Mouse (Mus musculus): ENCODE results near the gene Rassf1. TPM values are rescaled to one million over a fixed set of nuclear protein-coding genes. Genes with fewer than 3 reads are reported as not detected.

Gene Rassf1
- polyA plus RNA-seq, 1 experiment from 2014 or later, result 55.3 TPM

DNA sequence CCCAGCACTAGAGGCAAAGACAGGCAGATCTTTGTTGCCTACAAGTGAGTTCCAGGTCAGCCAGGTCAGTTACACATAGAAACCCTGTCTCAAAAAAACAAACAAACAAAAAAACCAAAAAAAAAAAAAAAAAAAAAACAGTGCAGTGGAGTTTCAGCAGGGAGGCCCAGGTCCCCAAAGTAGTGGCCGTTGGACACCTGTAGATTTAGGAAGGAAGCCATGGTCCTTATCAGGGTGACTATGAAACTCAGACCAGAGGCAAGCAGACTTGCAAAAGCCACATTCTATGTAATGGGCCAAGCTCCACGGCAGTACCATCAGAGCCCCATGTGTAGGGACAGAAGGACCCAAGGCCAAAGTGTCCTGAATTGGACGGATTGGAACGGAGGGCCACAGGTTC is 30.2 kb downstream of the Rassf1 start:
- Histone ChIP-seq H3K27ac (ENCODE audit: low read length) (no peak overlapping the region), H3K4me1 (ENCODE audit: control insufficient read depth, insufficient read depth, low read length) (peaks cover 23% of the 10 kb centered on the region), H3K27me3 (ENCODE audit: control insufficient read depth, insufficient read depth, low read length) (no peaks in the 10 kb centered on the region), H3K36me3 (ENCODE audit: control insufficient read depth, insufficient read depth) (peaks cover 3% of the 10 kb centered on the region; the same call in 1 of the 2 replicates), H3K9me3 (replicated peaks; ENCODE audit: control insufficient read depth, low read length) (no peaks in the 10 kb centered on the region), H3K4me3 (ENCODE audit: low read length) (peak overlapping the region; percentile 68), H3K9ac (ENCODE audit: low read length) (peak overlapping the region; percentile 84), H3K4me2 (ENCODE audit: low read depth, low read length) (peak overlapping the region; percentile 82)
- WGBS, result 67% methylated on average over 4 of the region's 4 CpGs
- ATAC-seq (replicated peaks; ENCODE audit: extremely low read depth, insufficient read depth, low FRiP score), result no peak

DNA sequence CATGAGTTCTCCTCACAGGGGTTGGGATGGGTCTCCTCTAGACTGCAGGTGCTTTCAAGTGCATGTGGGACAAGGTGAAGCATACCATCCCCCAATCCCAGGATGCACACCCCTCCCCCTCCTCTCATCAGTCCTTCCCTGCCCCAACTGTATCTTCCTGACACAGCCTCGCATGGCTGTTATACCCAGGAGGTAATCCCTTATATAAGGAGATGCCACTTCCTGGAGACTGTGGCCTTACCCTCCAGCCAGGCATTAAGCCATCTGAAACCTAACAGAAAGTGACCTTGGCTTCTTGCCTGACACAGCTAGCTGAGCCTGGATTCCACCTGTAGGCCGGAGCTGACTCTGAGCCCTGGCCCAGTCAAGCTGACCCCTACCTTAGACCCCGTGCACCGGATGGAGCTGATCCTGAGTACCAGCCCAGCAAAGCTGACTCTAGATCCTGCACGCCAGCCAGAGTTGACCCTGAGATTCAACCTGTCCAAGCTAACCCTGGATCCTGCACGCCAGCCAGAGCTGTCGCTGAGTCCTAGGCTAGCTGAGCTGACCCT is 31.2 kb downstream of the Rassf1 start:
- H3K9me3 ChIP-seq (replicated peaks; ENCODE audit: control insufficient read depth, low read length), result no peaks in the 10 kb centered on the region
- no peak for ATAC-seq (replicated peaks; ENCODE audit: extremely low read depth, insufficient read depth, low FRiP score)
- no peak overlapping the region for H3K27ac ChIP-seq (ENCODE audit: low read length)
- H3K27me3 ChIP-seq (ENCODE audit: control insufficient read depth, insufficient read depth, low read length), result no peaks in the 10 kb centered on the region
- peaks cover 17% of the 10 kb centered on the region for H3K4me1 ChIP-seq (ENCODE audit: control insufficient read depth, insufficient read depth, low read length)
- H3K36me3 ChIP-seq (ENCODE audit: control insufficient read depth, insufficient read depth), result peaks cover 3% of the 10 kb centered on the region; the same call in 1 of the 2 replicates
- H3K9ac ChIP-seq (ENCODE audit: low read length), result no peak overlapping the region
- no peak overlapping the region for H3K4me2 ChIP-seq (ENCODE audit: low read depth, low read length)
- H3K4me3 ChIP-seq (ENCODE audit: low read length), result no peak overlapping the region
- WGBS, result 92% methylated on average over 7 of the region's 7 CpGs

DNA sequence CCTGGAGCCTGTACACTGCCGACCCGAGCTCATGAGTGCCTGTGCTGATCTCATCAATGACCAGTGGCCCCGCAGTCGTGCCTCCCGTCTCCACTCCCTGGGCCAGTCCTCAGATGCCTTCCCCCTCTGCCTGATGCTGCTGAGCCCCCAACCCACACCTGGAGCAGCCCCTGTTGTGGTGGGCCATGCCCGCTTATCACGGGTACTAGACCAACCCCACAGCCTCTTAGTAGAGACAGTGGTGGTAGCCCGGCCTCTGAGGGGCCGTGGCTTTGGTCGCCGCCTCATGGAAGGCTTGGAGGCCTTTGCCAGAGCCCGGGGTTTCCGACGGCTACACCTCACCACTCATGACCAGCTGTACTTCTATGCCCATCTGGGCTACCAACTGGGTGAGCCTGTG is 31.8 kb downstream of the Rassf1 start:
- H3K36me3 ChIP-seq (ENCODE audit: control insufficient read depth, insufficient read depth), result peaks cover 3% of the 10 kb centered on the region; the same call in 1 of the 2 replicates
- no peaks in the 10 kb centered on the region for H3K27me3 ChIP-seq (ENCODE audit: control insufficient read depth, insufficient read depth, low read length)
- H3K4me2 ChIP-seq (ENCODE audit: low read depth, low read length), result no peak overlapping the region
- no peak overlapping the region for H3K9ac ChIP-seq (ENCODE audit: low read length)
- H3K4me1 ChIP-seq (ENCODE audit: control insufficient read depth, insufficient read depth, low read length), result peaks cover 18% of the 10 kb centered on the region
- ATAC-seq (replicated peaks; ENCODE audit: extremely low read depth, insufficient read depth, low FRiP score), result no peak
- H3K4me3 ChIP-seq (ENCODE audit: low read length), result no peak overlapping the region
- no peaks in the 10 kb centered on the region for H3K9me3 ChIP-seq (replicated peaks; ENCODE audit: control insufficient read depth, low read length)
- no peak overlapping the region for H3K27ac ChIP-seq (ENCODE audit: low read length)
- 89% methylated on average over 14 of the region's 14 CpGs for WGBS

DNA sequence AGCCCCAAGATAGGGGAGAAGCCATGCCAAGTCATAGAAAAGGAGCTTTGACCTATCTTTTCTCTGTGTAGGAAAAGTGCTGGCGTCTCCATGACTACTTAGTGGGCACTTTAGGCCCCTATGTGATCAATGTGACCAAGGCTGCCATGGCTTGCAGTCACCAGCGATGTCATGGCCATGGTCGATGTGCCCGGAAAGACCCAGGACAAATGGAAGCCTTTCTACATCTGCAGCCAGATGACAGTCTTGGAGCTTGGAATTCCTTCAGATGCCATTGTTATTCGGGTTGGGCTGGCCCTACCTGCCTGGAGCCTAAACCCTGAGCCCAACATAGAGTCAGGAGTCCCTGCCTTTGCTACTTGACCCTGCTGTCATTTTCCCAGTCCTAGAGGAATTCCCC is 35.1 kb downstream of the Rassf1 start:
- Histone ChIP-seq H3K4me2 (ENCODE audit: low read depth, low read length) (no peak overlapping the region), H3K36me3 (ENCODE audit: control insufficient read depth, insufficient read depth) (peaks cover 11% of the 10 kb centered on the region), H3K27me3 (ENCODE audit: control insufficient read depth, insufficient read depth, low read length) (no peaks in the 10 kb centered on the region), H3K4me1 (ENCODE audit: control insufficient read depth, insufficient read depth, low read length) (peaks cover 40% of the 10 kb centered on the region), H3K27ac (ENCODE audit: low read length) (no peak overlapping the region), H3K4me3 (ENCODE audit: low read length) (no peak overlapping the region), H3K9ac (ENCODE audit: low read length) (no peak overlapping the region), H3K9me3 (replicated peaks; ENCODE audit: control insufficient read depth, low read length) (no peaks in the 10 kb centered on the region)
- no peak for ATAC-seq (replicated peaks; ENCODE audit: extremely low read depth, insufficient read depth, low FRiP score)
- 85% methylated on average over 5 of the region's 5 CpGs for WGBS

DNA sequence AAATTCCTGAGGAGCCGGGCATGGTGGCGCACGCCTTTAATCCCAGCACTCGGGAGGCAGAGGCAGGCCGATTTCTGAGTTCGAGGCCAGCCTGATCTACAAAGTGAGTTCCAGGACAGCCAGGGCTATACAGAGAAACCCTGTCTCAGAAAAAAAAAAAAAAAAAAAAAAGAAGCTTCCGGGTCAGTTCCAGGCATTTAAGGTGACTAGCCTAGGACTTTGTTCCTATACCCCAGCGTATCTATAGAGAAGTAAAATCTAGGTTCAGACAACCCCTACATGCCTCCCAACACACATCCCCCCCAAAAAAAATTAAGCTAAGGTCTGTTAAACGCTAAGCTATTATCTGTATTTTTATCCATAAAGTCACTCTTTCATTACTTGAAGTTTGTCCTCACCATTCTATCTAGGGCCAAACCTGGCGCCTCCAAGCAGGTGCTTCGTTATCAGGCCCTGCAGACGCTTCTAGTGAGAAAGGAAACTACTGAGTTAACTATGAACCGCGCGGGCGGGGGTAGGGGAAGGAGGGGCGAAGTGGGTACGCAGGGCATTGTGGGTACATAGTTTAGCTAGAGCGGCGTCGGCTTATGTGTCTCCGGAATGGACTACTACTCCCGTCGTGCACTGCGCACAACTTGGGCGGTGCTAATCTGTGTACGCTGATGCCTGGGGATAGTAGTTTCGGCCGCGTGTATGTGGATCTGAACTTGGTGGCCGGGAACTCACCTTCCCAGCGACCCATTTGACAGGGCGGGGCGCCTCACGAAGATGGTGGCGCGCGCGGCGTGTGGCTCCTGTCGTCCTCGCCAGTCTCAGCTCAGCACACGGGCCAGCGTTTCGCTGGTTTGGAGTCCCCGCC is 35.8 kb downstream of the Rassf1 start, which contains the start of gene Ifrd2:
TSS of gene Ifrd2 (plus strand) at position 669 of the 859 bp plus-strand sequence.
- H3K4me3 ChIP-seq (ENCODE audit: low read length), result peak within 1 kb of the TSS; percentile 69
- peaks cover 18% of the 10 kb centered on the region for H3K36me3 ChIP-seq (ENCODE audit: control insufficient read depth, insufficient read depth)
- WGBS, result 10% methylated on average over 46 of the region's 46 CpGs
- peak within 1 kb of the TSS; percentile 69 for H3K4me2 ChIP-seq (ENCODE audit: low read depth, low read length)
- peak within 1 kb of the TSS; percentile 62 for H3K27ac ChIP-seq (ENCODE audit: low read length)
- no peaks in the 10 kb centered on the region for H3K27me3 ChIP-seq (ENCODE audit: control insufficient read depth, insufficient read depth, low read length)
- H3K4me1 ChIP-seq (ENCODE audit: control insufficient read depth, insufficient read depth, low read length), result peaks cover 36% of the 10 kb centered on the region
- peak within 1 kb of the TSS; percentile 75 for H3K9ac ChIP-seq (ENCODE audit: low read length)
- H3K9me3 ChIP-seq (replicated peaks; ENCODE audit: control insufficient read depth, low read length), result no peaks in the 10 kb centered on the region
- ATAC-seq (replicated peaks; ENCODE audit: extremely low read depth, insufficient read depth, low FRiP score), result peak; percentile 96

DNA sequence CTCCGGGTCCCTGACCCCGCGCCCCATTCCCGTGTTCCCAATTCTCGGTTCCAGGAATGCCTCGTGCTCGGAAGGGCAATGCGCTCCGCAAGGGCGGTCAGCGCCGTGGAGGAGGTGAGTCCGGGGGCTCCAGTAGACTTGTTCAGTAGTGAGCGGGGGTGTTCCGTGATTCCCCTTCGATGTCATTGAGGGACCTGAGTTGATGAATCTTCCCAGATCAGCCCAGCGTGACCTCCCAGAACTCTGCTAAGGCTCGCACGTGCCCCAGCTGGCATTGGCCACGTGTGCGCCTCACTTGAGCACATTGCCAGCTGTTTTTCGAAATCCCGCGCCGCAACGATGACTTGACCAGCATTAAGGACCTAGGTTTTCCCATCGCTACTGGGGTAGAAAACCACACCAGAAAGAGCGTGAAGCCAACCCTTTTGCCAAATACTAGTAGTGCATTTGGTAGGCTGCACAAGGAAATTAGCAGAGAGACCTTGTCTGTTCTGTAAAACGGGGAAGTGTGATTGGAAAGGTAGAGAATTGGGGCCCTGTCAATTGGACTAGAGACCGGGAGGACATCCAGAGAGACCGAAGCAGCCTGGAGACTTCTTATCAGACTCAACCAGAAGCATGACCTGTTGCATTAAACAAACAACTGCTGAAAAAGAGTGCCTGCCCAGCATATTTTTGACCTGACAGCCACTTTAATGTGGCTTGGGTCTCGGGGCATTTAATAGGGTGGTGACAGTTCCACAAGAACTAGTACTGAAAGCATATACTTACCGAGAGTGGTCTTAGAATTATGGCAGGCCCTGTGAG is 36.7 kb downstream of the Rassf1 start:
- H3K27me3 ChIP-seq (ENCODE audit: control insufficient read depth, insufficient read depth, low read length), result no peaks in the 10 kb centered on the region
- peak overlapping the region; percentile 62 for H3K27ac ChIP-seq (ENCODE audit: low read length)
- under 1% methylated on average over 33 of the region's 33 CpGs for WGBS
- H3K9me3 ChIP-seq (replicated peaks; ENCODE audit: control insufficient read depth, low read length), result no peaks in the 10 kb centered on the region
- H3K9ac ChIP-seq (ENCODE audit: low read length), result peak overlapping the region; percentile 75
- no peak; the same call in 1 of the 2 replicates for ATAC-seq (replicated peaks; ENCODE audit: extremely low read depth, insufficient read depth, low FRiP score)
- H3K36me3 ChIP-seq (ENCODE audit: control insufficient read depth, insufficient read depth), result peaks cover 20% of the 10 kb centered on the region
- peaks cover 44% of the 10 kb centered on the region for H3K4me1 ChIP-seq (ENCODE audit: control insufficient read depth, insufficient read depth, low read length)
- H3K4me2 ChIP-seq (ENCODE audit: low read depth, low read length), result peak overlapping the region; percentile 69
- peak overlapping the region; percentile 69 for H3K4me3 ChIP-seq (ENCODE audit: low read length)

- WGBS, result 62% methylated on average over 25 of the region's 25 CpGs
- Histone ChIP-seq H3K27me3 (ENCODE audit: control insufficient read depth, insufficient read depth, low read length) (no peaks in the 10 kb centered on the region), H3K4me2 (ENCODE audit: low read depth, low read length) (peak overlapping the region; percentile 44), H3K36me3 (ENCODE audit: control insufficient read depth, insufficient read depth) (peaks cover 28% of the 10 kb centered on the region), H3K9ac (ENCODE audit: low read length) (peak overlapping the region; percentile 51), H3K9me3 (replicated peaks; ENCODE audit: control insufficient read depth, low read length) (no peaks in the 10 kb centered on the region), H3K4me3 (ENCODE audit: low read length) (peak overlapping the region; percentile 12; the same call in 1 of the 2 replicates), H3K4me1 (ENCODE audit: control insufficient read depth, insufficient read depth, low read length) (peaks cover 58% of the 10 kb centered on the region), H3K27ac (ENCODE audit: low read length) (peak overlapping the region; percentile 73)
- no peak for ATAC-seq (replicated peaks; ENCODE audit: extremely low read depth, insufficient read depth, low FRiP score)
These were observed 38.9 kb downstream of the Rassf1 start for GRCm38 (mm10) chr9:107590058-107590772.

GRCm38 (mm10) chr9:107590773-107591060 is 39.4 kb downstream of the Rassf1 start:
- Histone ChIP-seq H3K27me3 (ENCODE audit: control insufficient read depth, insufficient read depth, low read length) (no peaks in the 10 kb centered on the region), H3K9me3 (replicated peaks; ENCODE audit: control insufficient read depth, low read length) (no peaks in the 10 kb centered on the region), H3K4me3 (ENCODE audit: low read length) (no peak overlapping the region), H3K27ac (ENCODE audit: low read length) (no peak overlapping the region; the same call in 1 of the 2 replicates), H3K4me1 (ENCODE audit: control insufficient read depth, insufficient read depth, low read length) (peaks cover 58% of the 10 kb centered on the region), H3K4me2 (ENCODE audit: low read depth, low read length) (peak overlapping the region; percentile 44; the same call in 1 of the 2 replicates), H3K36me3 (ENCODE audit: control insufficient read depth, insufficient read depth) (peaks cover 28% of the 10 kb centered on the region), H3K9ac (ENCODE audit: low read length) (no peak overlapping the region)
- 89% methylated on average over 6 of the region's 6 CpGs for WGBS
- no peak for ATAC-seq (replicated peaks; ENCODE audit: extremely low read depth, insufficient read depth, low FRiP score)

Data from heart, embryonic 16.5 days (tissue).